Mouse (Mus musculus): ENCODE data around the gene Olfr49. TPM values are rescaled to one million over a fixed set of nuclear protein-coding genes. Genes with fewer than 3 reads are reported as not detected.

Gene Olfr49
- polyA plus RNA-seq, 1 experiment from 2014 or later: not detected

DNA sequence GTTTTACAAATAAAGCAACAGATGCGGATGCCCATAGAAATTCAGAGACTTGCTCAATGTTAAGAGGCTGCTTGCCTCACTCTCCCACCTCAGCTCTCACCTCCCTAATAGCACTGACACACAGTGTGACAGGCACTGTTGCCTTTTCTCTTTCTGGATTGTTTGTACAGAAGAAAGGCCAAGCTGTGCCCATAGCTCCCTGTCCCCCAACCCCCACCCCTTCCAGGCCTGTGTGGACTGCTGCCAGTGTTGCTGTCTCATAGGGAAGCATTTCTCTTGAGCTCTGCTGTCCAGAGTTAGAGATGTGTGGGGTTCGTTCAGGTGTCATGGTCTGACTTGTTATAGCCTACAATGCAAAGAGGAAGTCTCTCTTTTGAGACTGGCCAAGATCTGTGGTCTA is 24.5 kb downstream of the Olfr49 start:
- 78% methylated on average over 2 of the region's 2 CpGs for WGBS
- Histone ChIP-seq H3K36me3 (peaks cover 33% of the 10 kb centered on the region), H3K4me3 (peak overlapping the region; percentile 75), H3K9ac (peak overlapping the region; percentile 81; the same call in 1 of the 2 replicates), H3K4me2 (peak overlapping the region; percentile 78), H3K9me3 (no peaks in the 10 kb centered on the region), H3K27me3 (no peaks in the 10 kb centered on the region), H3K4me1 (peaks cover 21% of the 10 kb centered on the region), H3K27ac (no peak overlapping the region)
- no peak for ATAC-seq (ENCODE audit: insufficient number of reproducible peaks, insufficient read depth, low FRiP score, low TSS enrichment, low read depth)

DNA sequence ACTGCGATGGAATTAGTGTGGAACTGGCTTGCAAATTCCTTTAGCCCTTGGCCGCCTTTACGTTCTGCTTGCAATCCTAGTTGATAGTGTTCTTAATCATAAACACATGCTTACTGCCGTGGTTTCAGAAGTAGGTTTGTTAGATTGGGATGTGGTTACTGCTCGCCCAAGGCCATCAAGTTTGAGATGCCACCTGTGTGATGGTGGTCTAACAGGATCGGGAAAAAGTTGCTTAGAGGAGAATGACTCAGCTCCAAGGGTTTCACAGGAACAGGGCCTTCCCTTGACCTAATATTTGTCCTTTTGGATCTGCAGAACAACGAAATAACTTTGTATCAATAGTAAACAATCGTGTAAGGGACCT is 25.0 kb downstream of the Olfr49 start:
- Histone ChIP-seq H3K4me1 (peaks cover 26% of the 10 kb centered on the region), H3K4me3 (peak overlapping the region; percentile 75), H3K4me2 (peak overlapping the region; percentile 78), H3K27me3 (no peaks in the 10 kb centered on the region), H3K9me3 (no peaks in the 10 kb centered on the region), H3K9ac (peak overlapping the region; percentile 81), H3K27ac (peak overlapping the region; percentile 82), H3K36me3 (peaks cover 29% of the 10 kb centered on the region)
- 13% methylated on average over 8 of the region's 8 CpGs for WGBS
- ATAC-seq (ENCODE audit: insufficient number of reproducible peaks, insufficient read depth, low FRiP score, low TSS enrichment, low read depth): no peak

DNA sequence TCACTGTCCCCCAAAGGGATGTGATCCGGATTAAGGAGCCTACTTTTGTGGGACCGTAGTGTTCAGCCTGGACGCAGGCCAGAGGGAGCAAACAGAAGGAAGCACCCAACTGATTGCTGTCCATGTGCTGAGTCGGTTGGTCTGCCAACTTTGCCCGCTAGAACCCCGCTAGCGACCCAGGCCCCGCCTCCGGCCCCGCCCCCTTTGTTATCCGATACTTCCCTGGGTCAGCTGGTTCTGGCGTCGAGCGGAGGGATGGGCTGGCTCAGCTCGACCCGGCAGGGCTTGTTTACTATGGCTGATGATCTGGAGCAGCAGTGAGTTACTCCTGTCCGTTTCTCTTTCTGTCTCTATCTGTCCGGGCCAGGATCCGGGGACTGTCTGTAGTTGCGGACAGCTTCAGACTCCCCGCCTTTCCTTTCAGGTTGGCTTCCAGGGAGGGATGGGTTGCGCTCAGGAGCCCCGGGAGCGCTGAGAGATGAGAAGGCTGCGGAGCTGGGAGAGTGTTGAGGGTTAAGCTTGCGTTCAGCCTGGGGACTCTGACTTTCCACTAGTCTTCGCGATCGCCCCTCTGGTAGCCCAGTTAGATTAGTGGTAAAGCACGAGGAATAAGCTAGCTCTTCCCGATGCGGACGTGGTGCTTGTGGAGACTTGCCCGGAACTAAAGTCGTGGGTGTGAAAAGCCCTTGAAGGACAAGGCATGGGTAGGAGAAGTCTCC is 25.6 kb downstream of the Olfr49 start:
- WGBS: under 1% methylated on average over 35 of the region's 35 CpGs
- ATAC-seq (ENCODE audit: insufficient number of reproducible peaks, insufficient read depth, low FRiP score, low TSS enrichment, low read depth): peak; percentile 88

DNA sequence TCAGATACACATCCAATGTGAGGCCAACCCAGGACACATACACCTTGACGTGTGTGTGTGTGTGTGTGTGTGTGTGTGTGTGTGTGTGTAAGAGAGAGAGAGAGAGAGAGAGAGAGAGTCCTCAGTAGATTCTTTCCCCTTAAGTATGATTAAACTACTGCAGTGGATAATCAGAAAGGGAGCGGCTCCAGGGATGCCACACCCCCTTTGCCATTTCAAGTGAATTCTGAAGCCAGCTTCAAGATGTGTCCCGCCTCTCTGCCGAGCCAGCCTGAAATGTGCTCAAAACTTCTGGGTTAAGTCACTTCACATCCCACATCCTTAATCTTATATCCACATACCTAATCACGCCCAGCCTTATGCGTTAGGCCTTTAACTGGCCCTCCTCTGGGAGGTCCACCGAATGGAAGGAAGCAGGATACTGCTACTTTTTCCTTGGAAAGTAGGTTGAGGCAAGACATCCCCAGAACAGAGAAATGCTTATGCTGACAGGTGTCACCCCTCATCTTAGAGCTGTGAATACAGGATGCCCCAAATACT is 26.5 kb downstream of the Olfr49 start:
- 47% methylated on average over 7 of the region's 7 CpGs for WGBS
- ATAC-seq (ENCODE audit: insufficient number of reproducible peaks, insufficient read depth, low FRiP score, low TSS enrichment, low read depth): no peak

More for the DNA sequence above, 25.6 kb downstream of the Olfr49 start:
- Histone ChIP-seq H3K4me1 (peaks cover 32% of the 10 kb centered on the region), H3K27ac (peak overlapping the region; percentile 82), H3K9me3 (no peaks in the 10 kb centered on the region), H3K9ac (peak overlapping the region; percentile 81), H3K36me3 (peaks cover 24% of the 10 kb centered on the region), H3K27me3 (no peaks in the 10 kb centered on the region), H3K4me3 (peak overlapping the region; percentile 75), H3K4me2 (peak overlapping the region; percentile 78)

GRCm38 (mm10) chr14:54254670-54255202 is 30.0 kb downstream of the Olfr49 start:
- H3K27me3 ChIP-seq: no peaks in the 10 kb centered on the region
- H3K27ac ChIP-seq: 0 out of 2 replicates have a peak overlapping the region, but pooled peaks have one; percentile 69
- WGBS: 54% methylated on average over 12 of the region's 12 CpGs
- H3K4me3 ChIP-seq: peak overlapping the region; percentile 70
- no peak for ATAC-seq (ENCODE audit: insufficient number of reproducible peaks, insufficient read depth, low FRiP score, low TSS enrichment, low read depth)
- peak overlapping the region; percentile 78 for H3K4me2 ChIP-seq
- peak overlapping the region; percentile 75 for H3K9ac ChIP-seq
- H3K9me3 ChIP-seq: no peaks in the 10 kb centered on the region
- H3K4me1 ChIP-seq: peaks cover 48% of the 10 kb centered on the region
- peaks cover under 1% of the 10 kb centered on the region; the same call in 1 of the 2 replicates for H3K36me3 ChIP-seq

More for the DNA sequence above, 26.5 kb downstream of the Olfr49 start:
- Histone ChIP-seq H3K4me3 (peak overlapping the region; percentile 75; the same call in 1 of the 2 replicates), H3K9me3 (no peaks in the 10 kb centered on the region), H3K36me3 (peaks cover 16% of the 10 kb centered on the region), H3K9ac (no peak overlapping the region), H3K4me2 (peak overlapping the region; percentile 78), H3K4me1 (peaks cover 33% of the 10 kb centered on the region), H3K27ac (no peak overlapping the region), H3K27me3 (no peaks in the 10 kb centered on the region)

DNA sequence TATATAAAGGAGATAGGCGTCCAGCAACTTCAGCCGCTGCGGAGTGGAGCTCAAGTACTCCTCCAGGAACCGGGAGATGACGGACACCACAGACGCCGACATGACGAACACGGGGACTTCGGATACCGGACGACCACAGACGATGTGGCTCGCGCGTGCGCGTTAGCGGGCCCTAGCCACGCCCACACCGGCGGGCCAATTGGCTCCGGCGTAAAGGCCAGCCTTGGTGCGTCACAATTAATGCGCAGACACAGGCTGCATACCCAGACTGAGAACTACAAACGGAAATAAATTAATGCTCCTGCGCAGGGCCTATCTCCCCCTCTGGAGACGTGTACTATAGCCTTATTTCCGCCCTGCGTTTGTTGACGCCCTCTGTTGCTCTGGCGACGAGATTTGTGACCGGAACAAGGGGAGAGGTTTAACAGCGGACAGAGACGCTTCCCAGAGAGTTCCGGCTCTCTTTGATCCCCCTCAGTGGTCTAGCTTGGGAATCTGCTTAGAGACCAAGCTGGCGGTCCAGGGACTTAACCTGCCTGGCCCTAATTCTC is 30.9 kb downstream of the Olfr49 start, which contains the start of the genes Dad1 and Abhd4:
Gene Dad1 (minus strand): TSS at position 364 of the 551 bp plus-strand sequence.
Gene Abhd4 (plus strand): TSS at position 448 of the 551 bp plus-strand sequence.
- H3K4me1 ChIP-seq: peaks cover 53% of the 10 kb centered on the region
- peak; percentile 100 for ATAC-seq (ENCODE audit: insufficient number of reproducible peaks, insufficient read depth, low FRiP score, low TSS enrichment, low read depth)
- WGBS: under 1% methylated on average over 39 of the region's 39 CpGs

DNA sequence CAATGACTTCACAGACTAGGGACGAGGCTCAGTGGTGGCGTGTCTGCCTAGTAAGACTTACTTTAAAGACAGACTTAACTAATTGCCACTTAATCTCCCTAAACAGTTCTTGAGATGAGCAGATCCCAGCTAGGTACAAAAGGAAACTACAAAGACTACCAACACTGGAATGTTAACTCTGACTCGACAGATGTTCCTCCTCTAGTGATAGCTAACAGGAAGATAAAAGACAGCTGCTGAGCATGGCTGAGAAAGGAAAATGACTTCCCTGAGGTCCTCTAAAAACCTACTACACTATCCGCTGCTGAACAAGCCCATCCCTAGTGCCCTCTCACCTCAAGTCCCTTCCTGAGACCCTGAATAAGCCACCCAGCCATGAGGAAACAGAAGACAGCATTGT is 34.6 kb downstream of the Olfr49 start:
- no peak overlapping the region for H3K9ac ChIP-seq
- no peak overlapping the region for H3K4me2 ChIP-seq
- ATAC-seq (ENCODE audit: insufficient number of reproducible peaks, insufficient read depth, low FRiP score, low TSS enrichment, low read depth): no peak
- peaks cover 50% of the 10 kb centered on the region for H3K4me1 ChIP-seq
- no peak overlapping the region for H3K4me3 ChIP-seq
- H3K27me3 ChIP-seq: no peaks in the 10 kb centered on the region
- H3K36me3 ChIP-seq: peaks cover 26% of the 10 kb centered on the region
- 64% methylated on average over 4 of the region's 4 CpGs for WGBS
- H3K27ac ChIP-seq: no peak overlapping the region
- H3K9me3 ChIP-seq: no peaks in the 10 kb centered on the region

More for the DNA sequence above, 30.9 kb downstream of the Olfr49 start, which contains the start of the genes Dad1 and Abhd4:
- peak within 1 kb of the TSS; percentile 69 for H3K27ac ChIP-seq
- peak within 1 kb of the TSS; percentile 75 for H3K9ac ChIP-seq
- no peaks in the 10 kb centered on the region for H3K27me3 ChIP-seq
- peak within 1 kb of the TSS; percentile 78 for H3K4me2 ChIP-seq
- peak within 1 kb of the TSS; percentile 70 for H3K4me3 ChIP-seq
- H3K9me3 ChIP-seq: no peaks in the 10 kb centered on the region
- peaks cover 3% of the 10 kb centered on the region; the same call in 1 of the 2 replicates for H3K36me3 ChIP-seq

DNA sequence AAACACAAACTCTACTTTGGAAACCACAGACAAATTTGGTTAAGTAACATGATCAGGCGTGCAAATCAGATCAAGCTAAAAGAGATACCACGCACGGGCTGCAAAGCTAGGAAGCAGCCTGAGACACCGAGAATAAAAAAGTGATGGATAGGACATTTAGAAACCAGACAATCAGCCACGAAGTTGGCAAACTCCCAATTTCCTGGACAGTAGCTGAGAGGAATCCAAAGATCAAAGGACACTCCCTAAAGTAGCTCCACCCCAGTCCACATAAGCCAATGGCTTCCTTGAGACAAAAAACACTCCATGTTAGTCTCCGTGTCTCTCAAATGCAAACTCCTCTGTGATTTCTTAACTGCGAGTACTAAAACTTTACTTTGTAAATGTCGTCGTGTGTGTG is 35.4 kb downstream of the Olfr49 start:
- H3K27ac ChIP-seq: no peak overlapping the region
- H3K4me2 ChIP-seq: peak overlapping the region; percentile 1; the same call in 1 of the 2 replicates
- peaks cover 29% of the 10 kb centered on the region for H3K36me3 ChIP-seq
- WGBS: 51% methylated on average over 9 of the region's 9 CpGs
- no peaks in the 10 kb centered on the region for H3K9me3 ChIP-seq
- H3K9ac ChIP-seq: no peak overlapping the region
- no peak overlapping the region for H3K4me3 ChIP-seq
- no peaks in the 10 kb centered on the region for H3K27me3 ChIP-seq
- peaks cover 42% of the 10 kb centered on the region for H3K4me1 ChIP-seq
- ATAC-seq (ENCODE audit: insufficient number of reproducible peaks, insufficient read depth, low FRiP score, low TSS enrichment, low read depth): no peak

DNA sequence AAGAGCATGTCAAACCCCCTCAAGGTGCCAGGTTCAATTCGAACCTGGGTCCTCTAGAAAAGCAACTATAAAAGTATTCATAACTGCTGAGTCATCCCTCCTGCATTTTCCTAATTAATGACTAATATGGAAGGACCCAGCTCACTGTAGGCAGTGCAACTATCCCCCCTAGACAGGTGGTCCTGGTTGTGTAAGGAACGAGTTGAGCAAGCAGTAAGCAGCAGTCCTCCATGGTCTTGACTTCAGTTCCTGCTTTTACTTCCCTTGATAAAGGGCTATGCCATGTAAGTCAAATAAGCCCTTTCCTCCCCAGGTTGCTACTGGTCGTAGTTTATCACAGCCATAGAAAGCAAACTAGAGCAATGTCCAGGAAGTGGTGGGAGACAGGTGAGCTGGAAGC is 38.5 kb downstream of the Olfr49 start:
- ATAC-seq (ENCODE audit: insufficient number of reproducible peaks, insufficient read depth, low FRiP score, low TSS enrichment, low read depth): no peak
- no peak overlapping the region for H3K4me3 ChIP-seq
- peaks cover 57% of the 10 kb centered on the region for H3K36me3 ChIP-seq
- H3K4me2 ChIP-seq: no peak overlapping the region
- H3K27me3 ChIP-seq: no peaks in the 10 kb centered on the region
- H3K9me3 ChIP-seq: no peaks in the 10 kb centered on the region
- peaks cover 26% of the 10 kb centered on the region for H3K4me1 ChIP-seq
- H3K27ac ChIP-seq: no peak overlapping the region
- 86% methylated on average over 3 of the region's 3 CpGs for WGBS
- H3K9ac ChIP-seq: no peak overlapping the region

DNA sequence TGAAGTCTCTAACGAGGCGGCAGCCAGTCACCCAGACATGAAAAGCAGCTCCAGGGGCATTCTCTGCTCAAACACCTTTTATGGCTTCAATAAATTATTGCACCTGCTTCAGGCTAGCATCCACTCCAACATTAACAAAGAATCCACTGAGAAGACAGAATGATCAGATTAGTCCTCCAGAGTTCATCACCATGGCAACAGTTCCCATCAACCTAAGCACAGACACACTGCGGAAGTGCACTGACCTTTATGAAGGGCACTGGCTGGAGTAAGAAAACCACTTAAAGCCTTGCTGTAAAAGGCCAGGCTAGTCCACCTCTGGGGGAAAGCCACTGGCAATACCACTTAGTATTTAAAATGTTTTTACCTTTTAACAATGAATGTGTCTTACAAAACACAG is 40.6 kb downstream of the Olfr49 start:
- no peak overlapping the region for H3K4me2 ChIP-seq
- H3K9me3 ChIP-seq: no peaks in the 10 kb centered on the region
- no peak overlapping the region for H3K4me3 ChIP-seq
- no peak overlapping the region for H3K27ac ChIP-seq
- H3K36me3 ChIP-seq: peaks cover 66% of the 10 kb centered on the region
- H3K4me1 ChIP-seq: peaks cover 9% of the 10 kb centered on the region
- H3K27me3 ChIP-seq: no peaks in the 10 kb centered on the region
- 62% methylated on average over 3 of the region's 3 CpGs for WGBS
- no peak overlapping the region for H3K9ac ChIP-seq
- no peak for ATAC-seq (ENCODE audit: insufficient number of reproducible peaks, insufficient read depth, low FRiP score, low TSS enrichment, low read depth)

- no peaks in the 10 kb centered on the region for H3K27me3 ChIP-seq
- H3K9ac ChIP-seq: no peak overlapping the region
- WGBS: 85% methylated on average over 5 of the region's 5 CpGs
- H3K4me3 ChIP-seq: no peak overlapping the region
- H3K27ac ChIP-seq: no peak overlapping the region
- no peak overlapping the region for H3K4me2 ChIP-seq
- no peaks in the 10 kb centered on the region for H3K4me1 ChIP-seq
- H3K9me3 ChIP-seq: no peaks in the 10 kb centered on the region
- no peak for ATAC-seq (ENCODE audit: insufficient number of reproducible peaks, insufficient read depth, low FRiP score, low TSS enrichment, low read depth)
- H3K36me3 ChIP-seq: peaks cover 57% of the 10 kb centered on the region
Measured at GRCm38 (mm10) chr14:54240542-54240941, 44.2 kb downstream of the Olfr49 start.
